Mouse (Mus musculus) neural tube, embryonic 11.5 days (tissue): ENCODE results near the gene Ralbp1. TPM values are rescaled to one million over a fixed set of nuclear protein-coding genes. Genes with fewer than 3 reads are reported as not detected.

ENCODE experiments used
- polyA plus RNA-seq: library from polyadenylated mRNA; unstranded; fragments of >200 nt; fragmentation: Nextera tagmentation; extraction: Ambion mirVana; gene quantifications from 2 replicates; pipeline ENCODE4 v1.2.1, GENCODE M21; 2014

Gene Ralbp1
- polyA plus RNA-seq, 1 experiment from 2014 or later, result 50.1 TPM

Other genes with a start within 250 kb of the Ralbp1 start
- 0.12 TPM in 1 of 2 replicates, not detected in the other for gene Txndc2, start 243.6 kb downstream of the Ralbp1 start, polyA plus RNA-seq
- gene Rab31, start 113.0 kb downstream of the Ralbp1 start, polyA plus RNA-seq, result 79.6 and 84.7 TPM in 2 replicates
- 62.2 and 62.9 TPM in 2 replicates for gene Ppp4r1, start 103.2 kb downstream of the Ralbp1 start, polyA plus RNA-seq
- 96.2 and 101 TPM in 2 replicates for gene Twsg1, start 65.4 kb upstream of the Ralbp1 start, polyA plus RNA-seq
- 33.2 and 34.7 TPM in 2 replicates for gene Ankrd12, start 191.3 kb upstream of the Ralbp1 start, polyA plus RNA-seq
- gene Ndufv2, start 215.8 kb upstream of the Ralbp1 start, polyA plus RNA-seq, result 321 and 347 TPM in 2 replicates
- gene Washc1, start 225.7 kb upstream of the Ralbp1 start, polyA plus RNA-seq, result 31.1 and 31.5 TPM in 2 replicates
- gene Ddx11, start 237.7 kb upstream of the Ralbp1 start, polyA plus RNA-seq, result 16.0 and 16.9 TPM in 2 replicates